Mouse (Mus musculus) cerebellum, postnatal 4 days (tissue): ENCODE results near the gene Auts2.
"Not testable (repeated sequence)": the region's sequence is repeated elsewhere in the genome, so short reads cannot be mapped to it uniquely, and the experiment has no call there.

ENCODE experiments used
- DNase-seq, 2 experiments: peaks; one replicate each; pipeline ENCODE4 v3.0.0; 2022; ENCODE audit warnings: low spot score in 2 of 2, mixed read lengths in 1 of 2

Gene Auts2

DNA sequence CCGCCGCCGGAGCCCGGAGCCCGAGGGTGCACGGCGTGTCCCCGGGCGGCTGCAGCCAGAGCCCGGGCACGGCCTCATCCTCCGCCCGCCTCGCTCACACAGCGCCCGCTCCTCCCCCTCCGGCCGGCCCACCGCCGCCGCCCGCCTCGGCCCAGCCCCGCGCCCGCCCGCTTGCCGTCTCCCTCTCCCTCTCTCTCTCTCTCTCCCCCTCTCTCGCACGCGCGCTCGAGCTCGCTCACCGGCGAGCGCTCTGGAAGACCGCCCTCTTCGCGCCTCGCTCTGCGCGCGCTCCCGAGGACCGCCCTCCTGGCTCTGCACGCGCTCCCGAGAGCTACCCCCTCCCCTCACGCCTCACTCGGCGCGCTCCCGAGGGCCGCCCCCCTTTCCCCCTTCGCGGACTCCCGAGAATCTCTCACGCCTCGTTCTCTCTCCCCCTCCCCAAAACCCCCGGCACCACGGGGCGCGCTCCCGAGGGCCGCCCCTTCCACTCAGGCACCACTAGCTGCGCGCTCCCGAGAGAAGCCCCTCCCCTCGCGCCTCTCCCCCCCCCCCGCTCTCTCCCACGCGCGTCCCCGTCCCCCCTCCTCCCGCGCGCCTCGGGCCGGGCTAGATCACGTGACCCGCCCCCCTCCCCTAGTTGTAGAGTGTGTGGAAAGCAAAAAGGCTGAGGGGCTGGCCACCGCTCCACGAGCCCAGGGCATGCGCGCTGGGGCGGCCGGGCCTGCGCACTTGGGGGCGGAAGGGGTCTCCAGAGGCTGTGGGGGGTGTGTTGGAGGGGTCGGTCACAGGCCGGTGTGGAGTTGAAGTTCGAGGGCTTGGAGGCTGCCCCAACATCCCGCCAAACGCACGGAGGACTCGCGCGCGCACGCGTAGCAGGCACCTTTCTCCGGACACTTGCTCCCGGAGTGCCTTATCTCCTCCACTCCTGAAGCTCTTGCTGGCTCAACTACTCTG lies at the start of gene Auts2:
Gene Auts2 (minus strand): TSS at position 227 of the 954 bp plus-strand sequence.
- peak; percentile 73 to 90 for DNase-seq

GRCm38 (mm10) chr5:132591721-132592695 lies 48.9 kb upstream of the Auts2 start:
- no peak for DNase-seq

GRCm38 (mm10) chr5:132579774-132580173 lies 36.6 kb upstream of the Auts2 start:
- no peak for DNase-seq

DNA sequence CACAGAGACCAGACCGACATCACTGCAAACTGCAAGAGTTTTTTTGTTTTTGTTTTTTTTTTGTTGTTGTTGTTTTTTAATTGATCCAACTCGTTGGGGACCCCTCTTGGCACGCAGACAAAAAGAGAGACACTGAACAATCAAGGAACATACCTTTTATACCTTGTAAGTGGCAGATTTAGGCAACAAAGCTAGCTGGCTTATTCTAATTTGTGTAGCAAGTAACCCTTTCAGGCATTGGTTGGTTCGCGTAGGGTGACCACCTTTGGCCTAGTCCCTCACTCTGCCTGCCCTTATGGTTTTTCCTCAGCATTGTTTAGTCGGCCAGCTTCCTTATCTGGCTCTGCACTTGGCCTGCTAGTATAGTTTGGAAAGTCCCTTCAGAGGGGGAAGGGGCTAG lies 17.6 kb upstream of the Auts2 start:
- not testable (repeated sequence) for DNase-seq

DNA sequence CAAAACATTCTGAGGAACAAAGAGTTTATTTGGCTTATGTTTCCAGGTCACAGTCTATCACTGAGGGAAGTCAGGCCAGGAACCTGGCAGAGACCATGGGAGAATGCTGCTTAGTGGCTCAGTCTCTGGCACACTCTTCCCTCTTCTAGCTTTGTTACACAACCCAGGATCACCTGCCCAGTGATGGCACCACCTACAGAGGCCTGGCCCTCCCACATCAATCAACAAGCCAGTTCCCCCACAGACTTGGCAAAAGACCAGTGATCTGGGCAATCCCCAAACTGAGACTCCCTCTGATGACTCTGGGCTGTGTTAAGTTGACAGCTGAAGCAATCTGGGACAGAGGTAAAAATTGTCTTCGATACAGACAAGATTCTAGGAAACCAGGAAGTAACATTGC lies 2.6 kb upstream of the Auts2 start:
- no peak for DNase-seq

DNA sequence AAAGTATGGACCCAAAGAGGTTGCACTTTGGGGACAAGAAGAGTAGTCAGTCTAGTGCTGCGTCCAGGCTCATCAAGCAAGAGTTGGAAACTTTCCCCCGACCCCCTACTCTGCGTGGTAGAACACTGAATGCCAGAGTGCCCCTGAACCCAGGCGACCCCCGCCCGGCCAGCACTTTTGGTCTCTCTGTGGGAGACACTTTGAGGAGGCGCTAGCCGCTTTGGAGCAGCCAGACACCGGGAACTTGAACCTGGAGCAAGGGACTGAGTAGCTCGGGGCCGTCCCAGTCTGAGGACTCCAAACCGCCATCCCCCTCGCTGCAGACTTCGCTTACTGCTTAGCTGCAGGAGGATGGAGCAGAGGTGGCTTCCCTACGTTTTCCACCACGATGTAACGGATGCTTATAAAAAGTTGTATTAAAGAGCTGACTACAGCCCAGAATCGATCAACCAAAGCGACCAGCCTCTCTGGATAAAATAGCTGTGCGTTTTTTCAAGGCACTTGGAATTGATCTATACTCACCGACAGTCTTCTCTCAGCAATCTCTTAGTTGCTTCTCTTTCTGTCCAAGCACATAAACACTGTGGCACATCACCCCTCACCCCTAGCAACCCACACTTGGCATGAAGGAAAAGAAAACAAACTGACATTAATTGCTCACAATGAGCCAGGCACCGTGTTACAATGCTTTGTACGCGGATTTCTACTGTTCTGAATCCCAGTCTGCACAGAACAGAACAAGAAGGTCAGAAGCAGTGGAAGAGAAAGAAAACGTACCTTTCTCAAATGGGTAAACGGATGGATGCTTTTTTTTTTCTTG lies 1.2 kb upstream of the Auts2 start:
- peak in 1 of 2 experiments; percentile 27 for DNase-seq

- DNase-seq: peak in 1 of 2 experiments; percentile 46
Observed at GRCm38 (mm10) chr5:132542381-132543020, 643 bp downstream of the Auts2 start.

DNA sequence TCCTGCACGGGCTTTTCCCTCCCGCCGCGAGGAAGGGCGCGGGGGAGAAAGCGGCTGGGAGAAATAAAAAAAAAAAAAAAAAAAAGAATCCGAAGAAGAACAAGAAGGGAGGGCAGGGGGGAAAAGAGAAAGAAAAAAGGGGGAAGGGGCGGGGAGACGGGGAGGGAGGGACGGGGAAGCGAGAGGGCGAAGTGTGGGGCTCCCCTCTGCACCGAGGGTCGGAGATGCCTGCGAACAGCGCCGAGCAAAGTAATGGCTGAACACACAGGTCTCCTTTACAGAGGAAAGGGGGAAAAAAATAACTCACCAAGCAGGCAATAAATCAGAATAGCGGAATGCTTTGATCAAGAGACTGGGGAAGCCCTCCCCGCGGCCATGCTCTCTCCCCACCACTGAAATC lies 1.2 kb downstream of the Auts2 start:
- peak in 1 of 2 experiments; percentile 17 for DNase-seq

- DNase-seq: peak in 1 of 2 experiments; percentile 49
Observed at GRCm38 (mm10) chr5:132541371-132541931, 1.7 kb downstream of the Auts2 start.

- peak in 1 of 2 experiments; percentile 10 for DNase-seq
Observed at GRCm38 (mm10) chr5:132540841-132541311, 2.3 kb downstream of the Auts2 start.

- no peak for DNase-seq
Observed at GRCm38 (mm10) chr5:132537475-132537874, 5.7 kb downstream of the Auts2 start.

DNA sequence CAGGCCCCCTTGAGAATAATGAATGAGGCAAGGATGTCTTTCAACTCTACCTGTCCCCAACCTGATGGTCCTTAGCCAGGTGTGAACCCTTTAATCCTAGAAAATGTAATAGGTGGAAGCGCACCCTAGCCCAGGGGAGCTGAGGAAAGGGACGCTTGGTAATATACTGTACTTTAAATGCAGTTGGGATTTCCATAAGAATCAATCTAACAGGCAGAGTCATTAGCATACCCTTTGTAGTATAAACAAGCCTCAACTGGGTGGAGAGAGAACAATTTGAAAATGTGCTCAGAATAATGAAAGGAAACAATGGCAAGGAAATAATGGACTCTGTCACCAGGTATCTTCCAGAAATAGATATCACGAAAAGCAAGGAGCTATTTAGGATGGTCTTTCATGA lies 16.7 kb downstream of the Auts2 start:
- DNase-seq: no peak

DNA sequence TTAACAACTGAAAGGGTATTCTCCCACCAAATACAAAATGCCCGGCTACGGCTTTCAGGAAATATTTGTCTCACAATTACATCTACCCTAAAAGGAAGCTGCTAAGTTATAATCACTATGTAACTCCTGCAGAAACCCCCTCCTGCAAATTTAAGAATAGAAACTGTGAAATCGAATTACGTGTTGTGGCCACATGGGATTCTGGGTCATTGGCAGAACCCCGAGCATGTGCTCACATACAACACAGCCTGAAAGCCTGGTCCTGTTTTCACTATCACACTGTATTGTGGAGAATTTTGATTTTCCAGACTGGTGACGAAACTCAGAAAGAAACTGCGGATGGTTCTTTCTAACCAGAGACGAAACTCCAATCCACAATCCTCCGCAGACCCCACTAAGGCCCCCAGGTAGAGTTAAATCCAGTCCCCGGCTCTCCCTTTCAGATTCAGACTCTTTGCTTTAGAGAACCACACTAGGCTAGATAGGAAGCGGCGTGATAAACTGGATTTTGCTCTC lies 21.7 kb downstream of the Auts2 start:
- no peak for DNase-seq

GRCm38 (mm10) chr5:132517879-132518278 lies 25.3 kb downstream of the Auts2 start:
- no peak for DNase-seq

DNA sequence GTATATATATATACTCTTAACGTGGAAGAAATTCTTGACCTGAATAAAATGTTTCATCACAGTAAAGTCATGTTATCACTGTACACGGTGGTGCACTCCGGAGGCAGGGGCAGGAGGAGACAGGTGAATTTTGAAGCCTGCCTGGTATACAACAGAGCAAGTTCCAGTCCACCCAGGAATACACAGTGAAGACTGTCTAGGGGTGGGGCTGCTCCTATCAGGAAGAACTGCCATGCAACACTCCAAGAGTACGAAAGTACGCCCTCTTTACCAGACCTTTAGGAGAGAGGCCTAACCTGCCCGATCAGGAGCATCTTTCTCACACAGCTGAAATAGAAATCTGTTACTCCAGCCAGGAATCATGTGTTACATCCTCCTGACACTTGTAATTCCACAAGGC lies 28.6 kb downstream of the Auts2 start:
- no peak for DNase-seq

DNA sequence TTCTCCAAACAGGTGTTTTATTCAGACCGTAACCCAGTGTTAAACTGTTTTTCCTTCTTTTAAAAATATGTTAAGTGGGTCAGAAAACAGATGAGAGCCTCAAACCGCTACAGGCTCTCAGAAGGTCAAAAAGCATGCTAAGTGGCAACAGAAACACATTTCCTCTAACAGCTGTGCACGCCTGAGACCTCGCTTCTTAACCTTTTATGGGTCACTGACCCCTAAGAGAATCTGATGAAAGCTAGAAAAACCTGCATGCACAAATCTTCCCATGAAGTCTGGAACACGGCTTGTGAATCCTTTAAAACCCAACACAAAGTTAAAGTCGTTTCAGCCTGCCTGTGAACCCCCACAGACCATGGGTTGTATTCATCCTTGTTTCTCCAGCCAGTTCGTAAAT lies 29.9 kb downstream of the Auts2 start:
- DNase-seq: no peak

DNA sequence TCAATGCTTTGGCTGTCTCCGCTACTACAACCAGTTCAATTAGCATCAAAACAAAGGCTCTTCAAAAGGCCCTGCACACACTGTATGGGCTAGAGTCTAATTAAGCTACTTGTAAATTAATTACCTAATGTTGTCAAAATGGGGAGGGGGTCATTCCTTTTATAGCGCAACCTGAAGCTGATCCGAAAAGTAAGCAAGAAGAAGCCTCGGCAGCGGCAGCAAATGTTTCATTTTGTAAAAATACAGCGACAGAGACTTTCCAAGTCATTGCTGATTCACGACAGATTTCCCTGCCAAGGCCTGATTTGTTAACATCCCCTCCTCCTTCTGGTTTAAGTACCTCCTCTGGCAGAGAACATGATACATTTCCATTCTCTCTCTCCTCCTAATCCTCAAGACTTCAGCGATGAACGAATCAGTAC lies 33.7 kb downstream of the Auts2 start:
- no peak for DNase-seq

DNA sequence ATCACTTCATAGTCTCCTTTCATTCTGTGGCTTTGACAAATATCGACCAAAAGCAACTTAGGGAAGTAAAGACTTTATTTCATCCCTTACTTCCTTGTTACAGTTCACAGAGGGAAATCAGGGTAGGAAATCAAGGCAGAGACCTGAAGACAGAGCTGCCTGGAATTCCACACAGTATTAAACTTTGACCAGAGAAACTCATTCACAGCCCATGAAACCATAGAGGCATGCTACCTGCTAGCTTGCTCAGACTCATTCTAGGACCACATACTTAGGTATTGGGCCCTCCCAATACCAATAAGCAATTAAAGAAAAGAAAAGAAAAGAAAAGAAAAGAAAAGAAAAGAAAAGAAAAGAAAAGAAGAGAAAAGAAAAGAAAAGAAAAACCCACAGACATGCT lies 38.3 kb downstream of the Auts2 start:
- DNase-seq: no peak

DNA sequence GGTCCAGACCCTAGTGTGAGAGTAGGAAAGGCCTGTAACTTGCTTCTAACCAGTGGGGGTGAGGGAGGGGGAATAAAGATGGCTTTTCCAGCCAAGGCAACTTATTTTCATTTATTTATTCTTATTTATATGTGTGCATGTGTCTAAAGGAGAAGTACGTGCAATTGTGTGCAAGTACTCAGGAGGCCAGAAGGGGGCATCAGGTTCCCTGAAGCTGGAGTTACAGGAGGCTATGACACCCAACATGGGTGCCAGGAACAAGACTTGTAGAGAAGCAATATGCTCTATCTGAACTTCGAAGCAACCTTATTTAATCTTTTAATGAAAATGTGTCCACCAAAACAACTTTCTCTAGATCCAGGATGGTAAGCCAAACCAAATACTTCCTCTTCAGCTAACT lies 39.7 kb downstream of the Auts2 start:
- no peak for DNase-seq

DNA sequence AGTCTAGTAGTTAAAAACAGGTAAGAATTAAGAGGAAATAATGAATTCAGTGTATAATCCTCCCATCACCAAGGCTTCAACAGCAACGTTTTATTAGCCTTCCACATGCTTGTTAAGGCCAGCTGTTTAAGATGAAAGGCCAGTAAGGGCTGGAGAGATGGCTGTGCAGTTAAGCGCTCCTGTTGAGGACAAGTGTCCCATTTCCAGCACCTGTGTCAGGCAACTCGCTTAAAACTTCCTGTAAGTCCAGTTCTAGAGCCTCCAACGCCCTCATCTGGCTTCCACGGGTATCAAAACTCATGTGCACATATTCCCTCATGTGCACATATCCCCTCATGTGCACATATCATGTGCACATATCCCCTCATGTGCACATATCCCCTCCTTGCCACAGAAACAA lies 41.1 kb downstream of the Auts2 start:
- DNase-seq: no peak
